Mouse (Mus musculus): ENCODE measurements at regions not wholly inside any gene's neighbourhood (a gene's known extent, or its start where the extent isn't known, plus 50 kb on each side); places are given as distances from the start of the nearest gene placed in this dataset.

DNA sequence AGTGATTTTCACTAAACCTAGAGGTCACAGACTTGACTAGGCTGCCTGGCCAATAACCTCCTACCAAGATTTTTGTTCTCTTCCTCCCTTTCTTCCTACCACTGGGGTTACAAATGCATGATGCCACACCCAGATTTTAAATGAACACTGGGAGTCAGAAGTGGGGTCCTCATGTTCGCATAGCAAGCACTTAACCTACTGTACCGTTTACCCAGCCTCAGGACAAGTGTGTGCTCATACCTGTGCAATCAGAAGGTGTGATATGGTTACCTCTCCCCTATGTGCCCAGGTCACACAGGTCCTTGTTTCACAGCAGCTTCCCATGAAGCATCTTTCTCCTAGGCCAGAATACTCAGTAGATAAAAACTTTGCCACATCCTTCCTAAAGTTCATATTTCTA lies 234.8 kb downstream of the Fam84b start:
- H3K36me3 ChIP-seq, result no peaks in the 10 kb centered on the region
- no peak overlapping the region for H3K4me3 ChIP-seq
- no peaks in the 10 kb centered on the region for H3K4me1 ChIP-seq
- no peak for ATAC-seq (ENCODE audit: insufficient number of reproducible peaks, insufficient read depth, low FRiP score, low TSS enrichment, low read depth)
- H3K4me2 ChIP-seq, result no peak overlapping the region
- no peak overlapping the region for H3K27ac ChIP-seq
- 83% methylated on average over 2 of the region's 2 CpGs for WGBS
- no peak overlapping the region for H3K9ac ChIP-seq
- H3K9me3 ChIP-seq, result no peaks in the 10 kb centered on the region
- no peaks in the 10 kb centered on the region for H3K27me3 ChIP-seq

DNA sequence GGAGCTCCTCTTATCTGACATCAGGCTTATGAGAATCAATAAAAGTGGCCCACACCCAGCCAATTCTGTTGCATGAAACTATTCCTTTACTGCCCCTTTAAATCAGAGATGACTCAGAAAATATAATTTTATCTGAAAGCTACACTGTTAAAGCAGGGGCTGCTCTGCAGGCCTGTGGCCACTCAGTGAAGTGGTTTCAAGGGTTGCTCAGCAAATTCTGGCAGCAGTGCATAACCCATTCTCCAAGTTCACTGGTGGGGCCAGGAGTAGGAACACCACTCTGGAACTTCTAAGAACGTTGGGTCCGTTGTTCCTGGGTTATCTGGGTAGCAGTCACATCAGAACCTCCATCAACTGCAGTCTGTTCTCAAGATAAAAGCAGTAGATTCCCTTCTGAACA lies 236.2 kb downstream of the Fam84b start:
- ATAC-seq (ENCODE audit: insufficient number of reproducible peaks, insufficient read depth, low FRiP score, low TSS enrichment, low read depth), result no peak
- Histone ChIP-seq H3K4me1 (no peaks in the 10 kb centered on the region), H3K4me3 (no peak overlapping the region), H3K9ac (no peak overlapping the region), H3K4me2 (no peak overlapping the region), H3K27me3 (no peaks in the 10 kb centered on the region), H3K9me3 (no peaks in the 10 kb centered on the region), H3K36me3 (no peaks in the 10 kb centered on the region), H3K27ac (no peak overlapping the region)
- 65% methylated on average over 2 of the region's 2 CpGs for WGBS

DNA sequence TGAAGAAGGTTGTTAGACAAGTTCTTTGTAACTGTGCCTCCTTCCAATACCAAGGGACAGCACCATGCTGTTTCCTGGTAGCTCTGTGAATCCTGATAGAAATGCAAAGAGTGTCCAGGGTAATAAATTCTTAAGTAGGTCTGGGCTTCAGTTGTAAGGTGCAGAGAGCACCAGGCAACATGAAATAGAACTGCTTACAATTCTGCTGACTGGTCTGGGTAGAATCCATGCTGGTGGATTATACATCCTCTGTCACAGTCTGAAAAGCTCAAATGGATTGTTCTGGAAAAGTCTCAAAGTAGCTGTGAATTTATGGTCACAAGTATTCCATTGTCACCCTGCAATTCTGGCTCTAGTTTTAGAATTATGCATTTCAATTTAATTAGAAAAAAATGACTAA lies 251.7 kb downstream of the Fam84b start:
- Histone ChIP-seq H3K27ac (no peak overlapping the region), H3K4me3 (no peak overlapping the region), H3K36me3 (no peaks in the 10 kb centered on the region), H3K9ac (no peak overlapping the region), H3K9me3 (no peaks in the 10 kb centered on the region), H3K4me2 (no peak overlapping the region), H3K27me3 (no peaks in the 10 kb centered on the region), H3K4me1 (no peaks in the 10 kb centered on the region)
- ATAC-seq (ENCODE audit: insufficient number of reproducible peaks, insufficient read depth, low FRiP score, low TSS enrichment, low read depth), result no peak

DNA sequence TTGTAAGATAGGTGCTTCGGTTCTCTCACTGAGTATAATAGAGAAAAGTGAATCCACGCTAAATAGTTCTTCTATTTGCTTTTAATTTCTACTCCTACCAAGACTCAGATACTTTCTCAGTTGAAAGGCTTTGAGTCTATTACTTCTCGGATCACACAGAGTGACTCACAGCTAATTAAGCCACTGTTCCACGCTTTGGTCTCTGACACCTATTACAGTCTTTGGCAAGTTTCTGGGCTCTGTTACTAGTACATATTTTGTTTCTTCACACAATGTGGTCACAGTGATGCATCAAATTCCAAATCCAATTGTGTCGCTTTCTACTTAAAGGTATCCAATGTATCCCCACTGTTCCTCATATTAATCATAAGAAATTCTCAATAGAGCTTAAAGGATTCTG lies 276.5 kb downstream of the Fam84b start:
- Histone ChIP-seq H3K27me3 (no peaks in the 10 kb centered on the region), H3K36me3 (no peaks in the 10 kb centered on the region), H3K9ac (no peak overlapping the region), H3K4me1 (0 out of 2 replicates have a peak, but pooled peaks cover 4% of the 10 kb centered on the region), H3K4me2 (no peak overlapping the region), H3K27ac (no peak overlapping the region), H3K4me3 (no peak overlapping the region), H3K9me3 (no peaks in the 10 kb centered on the region)
- 73% methylated on average over 5 of the region's 5 CpGs for WGBS
- no peak for ATAC-seq (ENCODE audit: insufficient number of reproducible peaks, insufficient read depth, low FRiP score, low TSS enrichment, low read depth)

DNA sequence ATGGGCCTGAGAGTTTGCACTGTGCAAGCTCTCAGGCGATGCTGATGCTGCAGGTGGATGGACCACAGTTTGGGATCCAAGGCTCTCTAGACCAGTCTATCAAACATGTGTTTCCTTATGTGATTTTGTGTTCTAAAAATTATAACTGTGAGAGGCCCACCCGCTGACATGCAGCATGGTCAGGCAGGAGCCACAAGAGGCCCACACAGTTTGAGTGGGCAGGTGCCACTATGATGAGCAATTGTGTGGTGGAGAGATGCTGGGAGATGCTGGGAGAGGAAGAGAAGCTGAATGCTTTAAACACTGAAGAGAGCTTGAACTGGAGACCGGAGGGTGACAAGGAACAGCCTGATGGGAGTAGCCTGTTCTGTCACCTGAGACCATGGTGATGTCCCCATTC lies 287.3 kb downstream of the Fam84b start:
- ATAC-seq (ENCODE audit: insufficient number of reproducible peaks, insufficient read depth, low FRiP score, low TSS enrichment, low read depth), result no peak
- Histone ChIP-seq H3K9ac (no peak overlapping the region), H3K27ac (no peak overlapping the region), H3K9me3 (no peaks in the 10 kb centered on the region), H3K4me1 (no peaks in the 10 kb centered on the region), H3K36me3 (no peaks in the 10 kb centered on the region), H3K4me2 (no peak overlapping the region), H3K27me3 (no peaks in the 10 kb centered on the region), H3K4me3 (no peak overlapping the region)
- WGBS, result 94% methylated on average over 3 of the region's 3 CpGs

DNA sequence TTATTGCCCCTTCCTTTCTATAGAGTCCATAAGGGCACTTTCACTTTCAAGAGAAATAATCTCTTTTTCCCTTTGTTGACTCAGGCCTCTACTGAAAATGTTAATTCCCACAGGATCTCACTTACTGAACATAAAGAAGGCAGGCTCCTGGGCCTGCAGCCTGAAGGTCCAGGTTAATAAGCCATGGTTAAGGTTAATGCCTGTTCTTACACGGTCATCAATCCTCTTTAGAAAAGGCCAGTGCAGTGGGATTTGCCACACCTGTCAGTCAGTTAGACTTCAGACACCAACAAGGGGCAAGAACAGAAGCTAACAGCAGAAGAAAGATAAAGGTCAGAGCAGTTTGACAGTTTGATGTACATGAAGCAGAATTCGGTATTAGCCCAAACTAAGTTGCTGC lies 288.6 kb downstream of the Fam84b start:
- ATAC-seq (ENCODE audit: insufficient number of reproducible peaks, insufficient read depth, low FRiP score, low TSS enrichment, low read depth), result no peak
- WGBS, result 42% methylated on average over 2 of the region's 2 CpGs
- no peaks in the 10 kb centered on the region for H3K27me3 ChIP-seq

DNA sequence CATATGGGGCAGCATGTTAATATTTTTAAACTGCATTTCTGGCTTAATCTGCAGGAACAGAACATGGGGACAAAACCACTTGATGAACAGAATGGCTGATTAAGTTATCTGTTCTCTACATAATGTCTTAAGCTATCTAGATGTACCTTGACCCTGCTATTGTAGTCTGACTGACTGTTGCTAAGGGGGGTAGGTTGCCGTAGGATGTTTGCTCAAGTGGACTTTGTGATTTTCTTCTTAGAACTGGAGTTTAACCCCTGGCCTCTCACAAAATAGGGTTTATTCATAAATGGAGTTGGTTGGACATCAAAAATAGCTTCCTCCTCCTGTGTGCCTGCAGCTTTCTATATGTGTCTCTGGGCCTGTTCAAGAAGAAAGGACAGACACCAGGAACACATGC lies 292.9 kb downstream of the Fam84b start:
- H3K4me1 ChIP-seq, result no peaks in the 10 kb centered on the region
- no peaks in the 10 kb centered on the region for H3K36me3 ChIP-seq
- no peak overlapping the region for H3K4me2 ChIP-seq
- H3K9ac ChIP-seq, result no peak overlapping the region
- no peak overlapping the region for H3K4me3 ChIP-seq
- 79% methylated on average over 1 of the region's 1 CpGs for WGBS
- no peak overlapping the region for H3K27ac ChIP-seq
- ATAC-seq (ENCODE audit: insufficient number of reproducible peaks, insufficient read depth, low FRiP score, low TSS enrichment, low read depth), result no peak
- no peaks in the 10 kb centered on the region for H3K27me3 ChIP-seq
- no peaks in the 10 kb centered on the region for H3K9me3 ChIP-seq

More for the DNA sequence above, 288.6 kb downstream of the Fam84b start:
- no peak overlapping the region for H3K4me3 ChIP-seq
- H3K4me2 ChIP-seq, result no peak overlapping the region
- H3K4me1 ChIP-seq, result no peaks in the 10 kb centered on the region
- no peaks in the 10 kb centered on the region for H3K9me3 ChIP-seq
- H3K9ac ChIP-seq, result no peak overlapping the region
- no peak overlapping the region for H3K27ac ChIP-seq
- no peaks in the 10 kb centered on the region for H3K36me3 ChIP-seq

DNA sequence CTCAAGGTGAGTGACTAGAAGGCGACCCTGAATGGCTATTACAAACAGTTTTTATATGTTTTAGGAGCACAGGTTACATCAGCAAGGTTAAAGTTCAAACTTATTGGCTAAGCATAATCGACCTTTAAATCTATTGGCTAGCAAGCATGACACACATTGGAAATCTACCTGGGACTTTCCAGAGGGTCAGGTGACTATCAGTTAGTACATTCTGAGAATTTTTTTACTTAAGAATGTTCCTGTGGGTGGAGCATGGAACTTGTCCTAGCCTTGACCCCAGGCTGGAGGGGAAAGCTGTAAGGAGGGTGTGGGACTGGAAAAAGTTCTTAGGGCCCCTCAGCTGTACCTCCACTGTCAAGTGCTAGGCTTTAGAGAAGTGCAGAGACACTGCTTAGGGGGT lies 297.9 kb downstream of the Fam84b start:
- H3K4me1 ChIP-seq, result no peaks in the 10 kb centered on the region
- ATAC-seq (ENCODE audit: insufficient number of reproducible peaks, insufficient read depth, low FRiP score, low TSS enrichment, low read depth), result no peak
- H3K4me3 ChIP-seq, result no peak overlapping the region
- no peaks in the 10 kb centered on the region for H3K36me3 ChIP-seq
- H3K9me3 ChIP-seq, result no peaks in the 10 kb centered on the region
- no peak overlapping the region for H3K9ac ChIP-seq
- WGBS, result 85% methylated on average over 2 of the region's 2 CpGs
- H3K27ac ChIP-seq, result no peak overlapping the region
- no peaks in the 10 kb centered on the region for H3K27me3 ChIP-seq
- no peak overlapping the region for H3K4me2 ChIP-seq

DNA sequence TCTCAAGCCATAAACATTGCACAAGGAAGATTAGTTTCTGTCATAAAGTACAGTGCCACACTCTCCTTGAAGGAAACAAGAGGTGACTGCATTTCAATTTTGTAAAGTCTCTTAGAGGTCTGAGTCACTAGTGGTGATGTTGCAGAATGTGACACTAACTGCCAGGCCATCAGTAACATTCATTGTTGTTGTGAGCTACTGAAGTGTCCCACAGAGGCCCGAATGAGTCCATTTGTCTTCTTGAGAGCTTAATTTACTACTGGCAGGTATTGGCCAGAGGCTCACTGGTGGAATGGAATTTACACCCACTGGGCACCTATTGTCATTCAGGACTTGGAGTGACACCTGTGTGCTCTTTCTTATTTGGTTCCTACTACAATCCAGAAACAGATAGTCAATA lies 299.0 kb downstream of the Fam84b start:
- no peaks in the 10 kb centered on the region for H3K4me1 ChIP-seq
- no peak overlapping the region for H3K9ac ChIP-seq
- no peaks in the 10 kb centered on the region for H3K36me3 ChIP-seq
- H3K27me3 ChIP-seq, result no peaks in the 10 kb centered on the region
- H3K9me3 ChIP-seq, result no peaks in the 10 kb centered on the region
- H3K4me2 ChIP-seq, result no peak overlapping the region
- no peak overlapping the region for H3K4me3 ChIP-seq
- ATAC-seq (ENCODE audit: insufficient number of reproducible peaks, insufficient read depth, low FRiP score, low TSS enrichment, low read depth), result no peak
- H3K27ac ChIP-seq, result no peak overlapping the region
- 71% methylated on average over 1 of the region's 1 CpGs for WGBS

DNA sequence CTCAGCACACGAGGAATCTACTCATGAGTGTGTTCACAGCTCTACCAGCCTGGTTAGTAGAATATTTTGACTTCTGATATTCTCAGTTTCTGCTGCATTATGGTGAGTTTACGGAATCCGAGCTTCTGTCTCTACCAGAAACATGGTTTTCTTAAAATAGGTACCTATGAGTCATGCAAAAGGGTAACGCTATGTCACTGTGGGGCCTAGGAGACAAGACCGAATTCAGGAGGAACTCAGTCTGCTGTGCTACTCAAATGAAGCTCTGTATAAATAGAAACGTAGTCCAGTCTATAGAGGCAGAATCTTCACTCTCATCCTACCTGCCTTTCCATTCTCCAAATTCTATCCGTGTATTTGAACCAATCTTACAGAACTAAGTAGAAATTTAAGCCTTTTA lies 305.5 kb downstream of the Fam84b start:
- no peaks in the 10 kb centered on the region for H3K4me1 ChIP-seq
- no peaks in the 10 kb centered on the region for H3K27me3 ChIP-seq
- no peak overlapping the region for H3K9ac ChIP-seq
- no peak for ATAC-seq (ENCODE audit: insufficient number of reproducible peaks, insufficient read depth, low FRiP score, low TSS enrichment, low read depth)
- no peaks in the 10 kb centered on the region for H3K36me3 ChIP-seq
- H3K9me3 ChIP-seq, result no peaks in the 10 kb centered on the region
- H3K4me2 ChIP-seq, result no peak overlapping the region
- no peak overlapping the region for H3K4me3 ChIP-seq
- WGBS, result 82% methylated on average over 7 of the region's 7 CpGs
- no peak overlapping the region for H3K27ac ChIP-seq

DNA sequence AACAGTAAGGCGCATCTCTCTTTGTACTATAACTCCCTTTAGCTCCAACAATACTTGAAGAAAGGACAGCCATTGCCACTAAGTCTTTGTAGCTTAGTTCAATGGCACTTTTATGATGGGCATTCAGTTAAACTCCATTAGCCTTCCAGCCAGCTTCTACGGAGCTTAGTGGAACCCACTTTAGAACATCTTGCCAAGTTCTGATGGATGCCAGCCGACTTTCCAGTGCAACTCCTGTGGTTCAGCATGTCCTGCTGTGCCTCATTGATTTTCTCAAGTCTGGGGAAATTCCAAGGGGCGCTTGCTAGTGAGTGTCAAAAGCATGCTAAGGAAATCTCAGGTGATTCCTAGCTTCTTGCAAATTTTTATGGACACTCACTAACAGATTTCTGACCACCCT lies 316.4 kb downstream of the Fam84b start:
- Histone ChIP-seq H3K9ac (no peak overlapping the region), H3K36me3 (no peaks in the 10 kb centered on the region), H3K9me3 (no peaks in the 10 kb centered on the region), H3K4me1 (no peaks in the 10 kb centered on the region), H3K27me3 (no peaks in the 10 kb centered on the region), H3K27ac (no peak overlapping the region), H3K4me3 (no peak overlapping the region), H3K4me2 (no peak overlapping the region)
- ATAC-seq (ENCODE audit: insufficient number of reproducible peaks, insufficient read depth, low FRiP score, low TSS enrichment, low read depth), result no peak
- 74% methylated on average over 4 of the region's 4 CpGs for WGBS

DNA sequence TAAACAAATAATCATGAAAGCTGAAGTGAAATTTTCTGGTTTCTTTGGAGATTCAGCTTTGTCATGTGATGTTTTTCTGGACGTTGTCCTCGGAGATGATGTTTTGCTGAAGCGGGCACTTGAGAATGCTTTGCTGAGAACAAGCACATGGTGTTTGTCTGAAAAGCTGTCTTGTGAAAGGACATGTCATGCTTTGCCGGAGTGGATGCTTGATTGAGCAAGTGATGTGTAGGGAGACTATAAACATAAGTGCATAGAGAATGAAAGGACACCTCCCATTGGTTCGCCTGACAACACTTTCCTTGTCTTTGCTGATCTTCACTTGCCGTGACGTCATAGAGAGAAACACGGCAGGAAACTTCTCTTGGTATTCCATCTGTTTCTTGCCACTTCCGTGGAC lies 318.9 kb downstream of the Fam84b start:
- Histone ChIP-seq H3K4me1 (no peaks in the 10 kb centered on the region), H3K4me2 (no peak overlapping the region), H3K9me3 (no peaks in the 10 kb centered on the region), H3K27me3 (no peaks in the 10 kb centered on the region), H3K27ac (no peak overlapping the region), H3K36me3 (no peaks in the 10 kb centered on the region), H3K4me3 (no peak overlapping the region), H3K9ac (no peak overlapping the region)
- ATAC-seq (ENCODE audit: insufficient number of reproducible peaks, insufficient read depth, low FRiP score, low TSS enrichment, low read depth), result no peak
- 83% methylated on average over 9 of the region's 9 CpGs for WGBS

DNA sequence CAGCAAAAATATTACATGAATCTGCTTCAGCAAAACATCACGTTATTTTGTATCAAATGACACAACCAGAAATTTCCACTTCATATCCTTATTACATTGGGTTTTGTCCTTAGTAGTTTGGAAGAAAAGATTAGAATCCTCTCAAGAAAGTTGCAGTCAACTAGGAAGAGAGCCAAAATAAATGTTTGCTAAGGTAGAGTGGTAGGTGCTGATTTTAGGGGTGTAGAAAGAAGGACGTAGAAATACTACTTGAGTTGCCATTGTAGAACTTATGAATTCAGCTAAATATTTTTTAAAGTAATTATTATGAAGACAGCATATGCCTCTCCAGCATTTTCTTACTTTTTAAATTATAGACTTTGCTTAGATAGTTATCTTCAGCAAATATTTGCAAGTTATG lies 336.8 kb downstream of the Fam84b start:
- Histone ChIP-seq H3K36me3 (no peaks in the 10 kb centered on the region), H3K4me1 (no peaks in the 10 kb centered on the region), H3K27ac (no peak overlapping the region), H3K4me2 (no peak overlapping the region), H3K27me3 (no peaks in the 10 kb centered on the region), H3K9ac (no peak overlapping the region), H3K9me3 (no peaks in the 10 kb centered on the region), H3K4me3 (no peak overlapping the region)
- no peak for ATAC-seq (ENCODE audit: insufficient number of reproducible peaks, insufficient read depth, low FRiP score, low TSS enrichment, low read depth)
- 86% methylated on average over 2 of the region's 2 CpGs for WGBS

All from embryonic facial prominence, embryonic 13.5 days (tissue).